Mouse (Mus musculus) forebrain, embryonic 12.5 days (tissue): Measurements from ENCODE around the gene Ankrd55. TPM values are rescaled to one million over a fixed set of nuclear protein-coding genes. Genes with fewer than 3 reads are reported as not detected.

Experiments
- ATAC-seq: fragments of 200-750 bp; cut with Nextera tagmentation; 2 replicates; pipeline ENCODE4 v1.8.0; 2017; ENCODE audit warnings: moderate TSS enrichment; ENCODE audit not compliant: low FRiP score
- H3K27ac ChIP-seq: fragments of 300-500 bp; sonication (generic); 2 replicates; pipeline ENCODE4 v1.5.1; 2016; ENCODE audit warnings: mild to moderate bottlenecking
- H3K27me3 ChIP-seq: fragments of 300-500 bp; sonication (generic); 2 replicates; pipeline ENCODE4 v1.6.1; 2016; ENCODE audit warnings: mild to moderate bottlenecking
- H3K36me3 ChIP-seq: fragments of 300-500 bp; sonication (generic); replicated peaks from 2 replicates; pipeline ENCODE4 v1.6.1; 2016; ENCODE audit warnings: mild to moderate bottlenecking
- H3K4me1 ChIP-seq: fragments of 300-500 bp; sonication (generic); 2 replicates; pipeline ENCODE4 v1.6.1; 2016
- H3K4me2 ChIP-seq: fragments of 300-500 bp; sonication (generic); 2 replicates; pipeline ENCODE4 v1.6.1; 2016; ENCODE audit warnings: mild to moderate bottlenecking, moderate library complexity
- H3K4me3 ChIP-seq: fragments of 300-500 bp; sonication (generic); replicated peaks from 2 replicates; pipeline ENCODE4 v1.5.1; 2016; ENCODE audit warnings: mild to moderate bottlenecking
- H3K9ac ChIP-seq: fragments of 300-500 bp; sonication (generic); 2 replicates; pipeline ENCODE4 v1.6.1; 2016; ENCODE audit warnings: mild to moderate bottlenecking
- H3K9me3 ChIP-seq: fragments of 300-500 bp; sonication (generic); 2 replicates; pipeline ENCODE4 v1.6.1; 2016
- WGBS: fragments of 180-500 bp; shearing (Covaris S2); methylation state at CpG from one replicate; pipeline ENCODE4 v1.1.7; 2016; 5-methylcytosine and 5-hydroxymethylcytosine counted together
- polyA plus RNA-seq: library from polyadenylated mRNA; unstranded; fragments of >200 nt; fragmentation: Nextera tagmentation; extraction: Ambion mirVana; gene quantifications from 2 replicates; pipeline ENCODE4 v1.2.1, GENCODE M21; 2016

Gene Ankrd55
- polyA plus RNA-seq, 1 experiment from 2014 or later: 1.0 TPM

DNA sequence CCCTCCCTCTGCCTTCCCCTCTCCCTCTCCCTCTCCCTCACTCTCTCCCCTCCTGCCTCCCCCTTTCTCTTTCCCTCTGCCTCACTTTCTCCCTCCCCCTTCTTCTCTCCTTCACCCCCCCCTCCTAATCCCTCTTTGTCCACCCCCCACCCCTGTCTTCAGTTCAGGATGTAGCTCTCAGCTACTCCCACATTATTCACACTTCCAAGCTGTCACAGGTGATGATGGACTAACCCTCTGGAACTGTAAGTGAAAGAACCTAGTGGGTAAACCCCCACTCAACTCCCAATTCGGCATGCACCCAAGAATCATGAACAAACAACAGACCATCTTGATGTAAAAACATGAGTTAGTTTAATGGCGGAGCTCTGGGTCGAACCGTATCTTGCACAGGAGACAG is 122.2 kb downstream of the Ankrd55 start:
- ATAC-seq: no peak
- Histone ChIP-seq H3K36me3 (no peaks in the 10 kb centered on the region), H3K27ac (no peak overlapping the region), H3K9me3 (no peaks in the 10 kb centered on the region), H3K4me2 (no peak overlapping the region), H3K4me3 (no peak overlapping the region), H3K9ac (no peak overlapping the region), H3K27me3 (no peaks in the 10 kb centered on the region), H3K4me1 (no peaks in the 10 kb centered on the region)
- WGBS: 96% methylated on average over 4 of the region's 4 CpGs

DNA sequence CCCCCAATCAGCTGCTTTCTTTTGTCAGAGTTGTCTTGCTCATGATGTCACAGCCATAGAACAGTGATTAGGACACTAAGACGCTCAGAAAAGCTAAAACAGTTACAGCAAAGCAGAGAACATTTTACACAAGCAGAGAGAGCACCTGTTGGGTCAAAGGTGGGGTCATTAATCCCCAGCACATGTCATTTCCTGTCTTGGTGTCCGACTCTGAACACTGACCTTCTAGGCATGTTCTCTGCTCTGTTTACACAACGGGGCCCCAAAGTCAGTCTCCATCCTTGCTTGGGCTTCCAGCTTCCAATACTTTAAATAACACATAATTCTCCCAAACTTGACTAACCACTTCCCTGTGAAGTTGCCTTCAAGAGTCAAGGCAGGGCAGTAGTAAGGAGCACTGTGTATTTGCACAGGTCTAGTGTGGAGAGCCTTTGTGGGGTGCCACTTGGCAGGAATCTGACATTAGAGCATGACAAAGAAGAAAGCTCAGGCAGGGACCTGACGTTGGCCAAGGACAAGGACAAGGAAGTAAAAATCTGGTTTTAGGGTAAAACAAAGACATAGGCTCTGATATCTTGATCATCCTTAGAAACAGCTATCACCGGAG is 123.1 kb downstream of the Ankrd55 start:
- Histone ChIP-seq H3K4me1 (0 out of 2 replicates have a peak, but pooled peaks cover under 1% of the 10 kb centered on the region), H3K9me3 (no peaks in the 10 kb centered on the region), H3K4me3 (no peak overlapping the region), H3K9ac (no peak overlapping the region), H3K36me3 (no peaks in the 10 kb centered on the region), H3K4me2 (no peak overlapping the region), H3K27ac (no peak overlapping the region), H3K27me3 (no peaks in the 10 kb centered on the region)
- no peak for ATAC-seq
- 80% methylated on average over 5 of the region's 5 CpGs for WGBS

DNA sequence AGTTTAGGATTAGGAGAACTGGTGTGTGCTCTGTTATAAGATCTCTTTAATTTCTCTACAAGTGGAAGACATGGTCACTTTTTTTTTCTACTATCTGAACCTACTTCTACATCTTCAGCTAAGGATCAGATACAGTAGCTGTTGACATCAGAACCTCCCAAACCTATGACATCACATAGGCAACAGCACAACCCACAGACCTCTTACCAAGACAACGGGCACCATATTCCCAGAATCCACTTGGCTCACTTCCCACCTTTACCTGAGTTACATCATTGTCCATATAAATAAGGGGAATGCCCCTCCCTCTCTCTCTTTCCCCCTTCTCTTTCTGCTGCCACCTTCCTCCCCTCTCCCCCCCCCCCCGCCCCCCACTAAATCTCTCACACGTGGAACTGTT is 124.0 kb downstream of the Ankrd55 start:
- Histone ChIP-seq H3K9ac (no peak overlapping the region), H3K9me3 (no peaks in the 10 kb centered on the region), H3K4me1 (0 out of 2 replicates have a peak, but pooled peaks cover 3% of the 10 kb centered on the region), H3K4me3 (no peak overlapping the region), H3K36me3 (no peaks in the 10 kb centered on the region), H3K27me3 (no peaks in the 10 kb centered on the region), H3K4me2 (no peak overlapping the region), H3K27ac (no peak overlapping the region)
- no peak for ATAC-seq
- 67% methylated on average over 3 of the region's 3 CpGs for WGBS

DNA sequence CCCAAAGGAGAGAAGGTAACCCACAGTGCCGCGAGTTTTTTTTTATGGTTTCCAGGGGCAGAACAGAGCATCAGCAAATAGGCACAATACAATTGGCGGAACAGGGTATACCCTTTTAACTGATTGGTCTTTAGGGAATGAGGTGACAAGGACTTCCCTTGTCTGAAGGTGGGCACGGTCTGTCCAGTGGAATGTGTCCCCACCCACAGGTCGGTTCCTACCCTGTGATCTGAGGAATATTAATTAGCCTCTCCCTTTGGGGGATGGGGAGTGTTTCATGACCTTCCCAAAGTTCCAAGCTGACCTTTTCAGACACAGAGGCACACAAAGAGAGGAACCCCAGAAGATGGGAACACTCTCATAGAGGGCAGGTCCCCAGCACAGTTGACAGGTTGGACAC is 124.6 kb downstream of the Ankrd55 start:
- ATAC-seq: no peak
- Histone ChIP-seq H3K4me2 (no peak overlapping the region), H3K27me3 (no peaks in the 10 kb centered on the region), H3K4me1 (0 out of 2 replicates have a peak, but pooled peaks cover 3% of the 10 kb centered on the region), H3K9me3 (no peaks in the 10 kb centered on the region), H3K4me3 (no peak overlapping the region), H3K9ac (no peak overlapping the region), H3K27ac (no peak overlapping the region), H3K36me3 (no peaks in the 10 kb centered on the region)
- WGBS: 86% methylated on average over 5 of the region's 5 CpGs

DNA sequence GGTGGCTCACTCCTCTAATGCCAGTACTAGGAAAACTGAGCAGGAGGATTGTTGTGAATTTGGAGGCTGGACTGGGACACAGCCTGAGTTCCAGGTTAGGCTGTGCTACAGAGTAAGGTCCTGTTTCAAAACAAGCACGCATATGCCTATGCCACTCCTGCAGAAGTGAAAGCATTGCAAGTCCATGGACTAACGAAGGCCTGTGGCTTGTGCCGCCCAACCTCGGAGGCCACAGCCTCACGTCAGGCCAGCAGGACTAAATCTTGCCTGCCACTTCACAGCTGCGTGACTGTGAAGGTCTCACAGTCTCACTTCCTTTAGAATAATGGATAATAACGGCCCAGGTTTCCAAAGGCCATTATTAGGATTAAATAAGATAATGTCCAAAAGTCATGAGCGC is 125.4 kb downstream of the Ankrd55 start:
- H3K27me3 ChIP-seq: no peaks in the 10 kb centered on the region
- ATAC-seq: no peak
- 0 out of 2 replicates have a peak, but pooled peaks cover 3% of the 10 kb centered on the region for H3K4me1 ChIP-seq
- H3K36me3 ChIP-seq: no peaks in the 10 kb centered on the region
- 62% methylated on average over 8 of the region's 8 CpGs for WGBS
- H3K9me3 ChIP-seq: no peaks in the 10 kb centered on the region
- no peak overlapping the region for H3K4me2 ChIP-seq
- no peak overlapping the region for H3K4me3 ChIP-seq
- no peak overlapping the region for H3K27ac ChIP-seq
- no peak overlapping the region for H3K9ac ChIP-seq

DNA sequence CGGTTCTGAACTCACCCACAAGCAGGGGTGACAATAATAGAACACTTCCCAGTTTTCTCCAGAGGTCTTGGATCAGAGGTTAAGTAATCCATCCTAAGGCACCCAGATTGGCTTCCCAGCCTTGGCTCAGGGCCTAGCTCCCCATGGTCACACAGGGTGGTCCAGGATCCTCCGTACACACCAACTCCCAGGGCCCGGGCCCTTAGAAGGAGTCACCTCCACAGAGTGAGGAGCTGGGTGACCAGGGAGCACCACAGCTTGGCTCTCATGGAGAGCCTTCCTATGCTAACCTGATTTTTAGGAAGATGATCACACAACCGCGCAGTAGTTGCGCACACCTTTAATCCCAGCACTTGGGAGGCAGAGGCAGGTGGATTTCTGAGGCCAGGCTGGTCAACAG is 127.6 kb downstream of the Ankrd55 start:
- ATAC-seq: no peak
- H3K4me2 ChIP-seq: no peak overlapping the region
- H3K4me1 ChIP-seq: 0 out of 2 replicates have a peak, but pooled peaks cover 3% of the 10 kb centered on the region
- H3K27me3 ChIP-seq: no peaks in the 10 kb centered on the region
- H3K27ac ChIP-seq: no peak overlapping the region
- 79% methylated on average over 6 of the region's 6 CpGs for WGBS
- no peak overlapping the region for H3K4me3 ChIP-seq
- no peaks in the 10 kb centered on the region for H3K9me3 ChIP-seq
- H3K36me3 ChIP-seq: no peaks in the 10 kb centered on the region
- H3K9ac ChIP-seq: no peak overlapping the region

DNA sequence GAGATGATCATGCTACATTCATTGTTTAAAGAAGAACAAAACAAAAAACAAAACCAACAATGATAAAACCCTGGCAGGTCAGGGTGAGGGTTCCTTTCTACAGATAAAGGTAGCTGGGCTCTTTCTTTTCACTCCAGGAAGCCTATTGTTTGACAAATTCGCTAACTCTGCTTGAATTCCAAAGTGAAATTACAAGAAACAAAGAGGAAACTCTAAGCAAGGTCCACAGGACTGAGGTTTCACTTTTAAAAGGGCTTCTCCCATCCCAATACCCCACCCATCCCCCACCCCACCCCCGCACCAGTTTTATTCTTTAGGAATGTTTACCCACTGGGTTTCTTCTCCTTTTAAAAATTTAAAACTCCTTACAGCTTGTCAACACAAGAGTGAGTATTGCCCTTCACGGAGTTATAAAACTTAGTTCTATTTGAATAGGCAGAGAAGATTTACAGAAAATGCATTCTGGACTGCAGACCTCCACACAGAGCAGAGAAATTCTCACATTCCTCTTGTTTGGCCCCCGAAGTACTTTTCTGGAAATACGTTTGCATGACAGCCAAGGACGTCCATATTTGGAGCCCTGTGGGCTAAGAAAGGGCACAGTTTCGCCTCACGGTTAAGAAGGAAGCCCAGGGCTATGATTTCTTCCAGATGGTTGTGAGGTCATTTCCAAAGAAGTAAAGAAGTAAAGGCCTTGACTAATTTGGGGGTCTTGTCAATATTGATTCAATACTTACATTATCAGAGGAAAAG is 128.3 kb downstream of the Ankrd55 start:
- WGBS: 19% methylated on average over 8 of the region's 8 CpGs
- Histone ChIP-seq H3K4me2 (no peak overlapping the region), H3K4me1 (0 out of 2 replicates have a peak, but pooled peaks cover 3% of the 10 kb centered on the region), H3K27ac (no peak overlapping the region), H3K9ac (no peak overlapping the region), H3K36me3 (no peaks in the 10 kb centered on the region), H3K9me3 (no peaks in the 10 kb centered on the region), H3K27me3 (no peaks in the 10 kb centered on the region), H3K4me3 (no peak overlapping the region)
- ATAC-seq: no peak

DNA sequence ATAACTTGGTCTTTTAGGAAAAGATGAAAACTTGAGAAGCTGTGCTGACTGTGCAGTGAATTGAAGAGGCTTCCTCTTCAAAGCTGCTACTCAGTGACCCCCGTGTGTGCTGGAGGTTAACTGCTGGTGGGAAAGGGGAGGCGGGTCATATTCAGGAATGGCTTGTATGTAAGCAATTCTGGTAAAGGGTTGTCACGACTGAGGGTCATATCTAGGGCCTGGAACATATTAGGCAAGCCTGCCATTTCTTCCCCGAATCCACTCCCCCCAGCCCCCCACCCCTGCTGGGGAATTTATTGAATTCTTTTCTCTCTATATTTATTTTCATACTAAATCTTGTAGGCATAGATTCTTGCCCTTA is 128.9 kb downstream of the Ankrd55 start:
- H3K9me3 ChIP-seq: no peaks in the 10 kb centered on the region
- no peak overlapping the region for H3K4me2 ChIP-seq
- no peak overlapping the region for H3K4me3 ChIP-seq
- H3K27ac ChIP-seq: no peak overlapping the region
- H3K36me3 ChIP-seq: no peaks in the 10 kb centered on the region
- WGBS: 40% methylated on average over 4 of the region's 4 CpGs
- 0 out of 2 replicates have a peak, but pooled peaks cover 3% of the 10 kb centered on the region for H3K4me1 ChIP-seq
- H3K27me3 ChIP-seq: no peaks in the 10 kb centered on the region
- no peak for ATAC-seq
- no peak overlapping the region for H3K9ac ChIP-seq

DNA sequence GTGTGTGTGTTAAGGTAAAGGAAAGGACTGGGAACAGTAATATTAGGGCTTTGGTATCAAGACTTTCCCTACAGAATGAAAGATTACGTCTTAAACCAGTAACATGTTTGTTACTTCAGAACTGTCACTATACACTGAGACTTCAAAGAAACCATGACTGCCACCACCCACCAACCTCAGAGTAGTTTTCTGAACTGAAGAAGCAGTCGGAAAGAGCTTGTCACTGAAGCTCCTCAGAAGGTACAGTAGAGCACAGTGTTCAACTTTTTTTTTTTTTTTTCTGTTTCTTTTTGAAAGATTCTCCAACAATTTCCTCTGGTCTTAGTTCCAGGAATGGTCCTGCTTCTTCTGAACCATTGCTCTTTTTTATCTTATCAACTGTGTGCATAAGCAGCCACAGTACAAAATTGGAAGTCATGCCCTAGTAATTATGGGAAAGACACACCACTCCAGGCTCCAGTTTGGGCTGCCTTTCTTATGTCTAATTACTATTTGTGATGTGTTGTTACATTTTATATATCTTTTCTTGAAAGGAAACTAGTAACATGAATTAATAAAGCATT is 129.7 kb downstream of the Ankrd55 start:
- no peak for ATAC-seq

DNA sequence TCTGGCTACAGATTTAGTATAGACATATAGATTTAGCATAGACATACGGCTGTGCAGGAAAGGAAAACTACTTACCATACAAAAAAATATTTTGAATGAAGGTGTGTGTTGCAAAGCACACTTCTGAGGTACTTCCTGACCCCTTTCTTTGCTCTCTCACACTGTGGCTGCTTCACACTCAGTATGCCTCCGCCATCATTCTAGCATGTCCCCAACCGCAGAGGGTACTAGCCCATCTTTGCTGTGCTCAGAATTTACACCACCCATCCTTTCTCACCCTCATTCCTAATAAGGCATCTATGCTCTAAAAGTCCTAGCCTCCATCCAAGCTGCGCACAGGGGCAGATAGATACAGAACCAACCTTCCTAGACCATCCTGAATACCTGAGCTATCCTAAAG is 130.3 kb downstream of the Ankrd55 start:
- Histone ChIP-seq H3K4me1 (0 out of 2 replicates have a peak, but pooled peaks cover 3% of the 10 kb centered on the region), H3K36me3 (no peaks in the 10 kb centered on the region), H3K27ac (no peak overlapping the region), H3K9ac (no peak overlapping the region), H3K27me3 (no peaks in the 10 kb centered on the region), H3K9me3 (no peaks in the 10 kb centered on the region), H3K4me3 (no peak overlapping the region), H3K4me2 (no peak overlapping the region)
- WGBS: 93% methylated on average over 4 of the region's 4 CpGs
- no peak for ATAC-seq

More for the DNA sequence above, 129.7 kb downstream of the Ankrd55 start:
- no peak overlapping the region for H3K4me3 ChIP-seq
- H3K27ac ChIP-seq: no peak overlapping the region
- WGBS: 76% methylated on average over 2 of the region's 2 CpGs
- H3K27me3 ChIP-seq: no peaks in the 10 kb centered on the region
- no peaks in the 10 kb centered on the region for H3K9me3 ChIP-seq
- no peak overlapping the region for H3K9ac ChIP-seq
- H3K4me1 ChIP-seq: 0 out of 2 replicates have a peak, but pooled peaks cover 3% of the 10 kb centered on the region
- no peak overlapping the region for H3K4me2 ChIP-seq
- H3K36me3 ChIP-seq: no peaks in the 10 kb centered on the region

DNA sequence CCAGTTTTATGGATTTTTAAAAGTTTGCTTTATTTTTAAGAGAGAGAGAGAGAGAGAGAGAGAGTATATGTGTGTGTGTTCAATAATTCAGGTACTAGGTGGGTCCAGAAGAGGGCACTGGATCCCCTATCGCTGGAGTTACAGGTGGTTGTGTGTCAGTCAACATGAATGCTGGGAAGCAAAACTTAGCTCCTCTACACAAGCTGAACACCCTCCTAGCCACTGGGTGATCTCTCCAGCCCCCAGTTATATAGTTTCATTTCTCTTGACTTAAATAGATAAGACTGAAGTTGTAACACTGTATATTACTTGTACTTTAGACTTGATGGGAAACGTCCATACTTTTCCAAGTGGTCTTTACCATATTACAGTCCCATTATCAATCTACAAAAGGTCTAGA is 136.0 kb downstream of the Ankrd55 start:
- ATAC-seq: no peak
- Histone ChIP-seq H3K27ac (no peak overlapping the region), H3K4me2 (no peak overlapping the region), H3K9ac (no peak overlapping the region), H3K4me3 (no peak overlapping the region), H3K9me3 (no peaks in the 10 kb centered on the region), H3K36me3 (no peaks in the 10 kb centered on the region), H3K4me1 (no peaks in the 10 kb centered on the region), H3K27me3 (no peaks in the 10 kb centered on the region)
- WGBS: 85% methylated on average over 2 of the region's 2 CpGs

DNA sequence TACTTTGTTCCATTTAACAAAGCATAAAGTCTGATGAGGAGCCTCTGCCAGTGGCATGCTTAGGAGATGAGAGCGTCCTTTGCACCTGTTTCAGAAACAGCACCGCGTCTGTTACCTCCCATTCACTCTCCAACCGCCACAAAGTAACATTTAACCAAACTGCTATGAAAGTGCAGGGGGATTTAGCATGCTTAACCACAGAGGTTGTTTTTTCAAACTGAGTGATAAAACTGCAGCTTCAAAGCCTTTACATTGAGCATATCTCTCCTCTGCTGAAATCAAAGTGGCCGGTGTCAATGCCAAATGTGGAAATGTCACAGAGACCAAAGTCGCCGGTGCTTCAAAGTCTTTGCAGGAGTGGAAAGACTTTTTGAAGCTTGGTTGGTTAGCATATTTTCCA is 136.4 kb downstream of the Ankrd55 start:
- Histone ChIP-seq H3K36me3 (no peaks in the 10 kb centered on the region), H3K9me3 (no peaks in the 10 kb centered on the region), H3K27ac (no peak overlapping the region), H3K9ac (no peak overlapping the region), H3K4me3 (no peak overlapping the region), H3K4me1 (no peaks in the 10 kb centered on the region), H3K4me2 (no peak overlapping the region), H3K27me3 (no peaks in the 10 kb centered on the region)
- ATAC-seq: no peak
- WGBS: 96% methylated on average over 7 of the region's 7 CpGs
